Mouse (Mus musculus): ENCODE data around the gene Gm20388.

- no peak for TF ChIP-seq CTCF (IDR thresholded peaks at IDR 0.05; ENCODE audit: control insufficient read depth, insufficient read depth, low read length)
- TF ChIP-seq POLR2A (IDR thresholded peaks at IDR 0.05; ENCODE audit: borderline replicate concordance, control insufficient read depth, low read depth, low read length), result no peak
Measured at GRCm38 (mm10) chr8:122778703-122779239, 2868.1 kb downstream of the Gm20388 start.

All from bone marrow, adult 2 months (tissue).